ENCODE assay signal across 8 mouse cellular contexts in genomic region chr14:61686821-61687341, GRCm38 (mm10).
DNase-seq lines count a peak whose midpoint lies in the region; ATAC-seq lines count a peak whose summit lies in the region.

No protein-coding gene starts in this region.

- H3K36me3 ChIP-seq in lung, embryonic 16.5 days (ENCODE audit: control insufficient read depth, insufficient read depth, low read length): no peaks in the 10 kb centered on the region

- H3K27ac ChIP-seq in lung, embryonic 16.5 days (ENCODE audit: low read length): no peak overlapping the region

- peak; percentile 59 for DNase-seq in ovary, postnatal 36 days (ENCODE audit: low spot score)
- no peak for DNase-seq in ovary, adult 18-20 months (ENCODE audit: low spot score)
- peak; percentile 38 to 49 for DNase-seq in cerebellum, postnatal 14 days
- DNase-seq in heart, adult 18-20 months: peak; percentile 73 to 77
- DNase-seq in kidney, adult 11 months: peak; percentile 38
- DNase-seq in spleen, postnatal 4 days (ENCODE audit: low spot score in 2 of 2): peak; percentile 37 to 78
- DNase-seq in ovary, postnatal 14 days (ENCODE audit: low spot score): no peak

- H3K4me1 ChIP-seq in lung, embryonic 16.5 days (replicated peaks; ENCODE audit: control insufficient read depth, insufficient read depth, low read length): peaks cover 42% of the 10 kb centered on the region

- no peaks in the 10 kb centered on the region for H3K9me3 ChIP-seq in lung, embryonic 16.5 days (ENCODE audit: control insufficient read depth, low read length)

- H3K27me3 ChIP-seq in lung, embryonic 16.5 days (ENCODE audit: control insufficient read depth, insufficient read depth, low read depth, low read length): peaks cover 36% of the 10 kb centered on the region

- peak overlapping the region; percentile 69 for H3K4me2 ChIP-seq in lung, embryonic 16.5 days (ENCODE audit: low read depth, low read length)

- H3K4me3 ChIP-seq in lung, embryonic 16.5 days (ENCODE audit: low read length): peak overlapping the region; percentile 48

- H3K9ac ChIP-seq in lung, embryonic 16.5 days (ENCODE audit: low read length): peak overlapping the region; percentile 59

- ATAC-seq in lung, embryonic 16.5 days (ENCODE audit: low read depth): no peak

- WGBS in lung, embryonic 16.5 days: under 1% methylated on average over 33 of the region's 33 CpGs

Comparison
In these comparisons a context has a peak if more than half of its experiments do, and no peak if none do; other contexts are left out.
1. DNase-seq: peak in ovary, postnatal 36 days (single experiment), cerebellum, postnatal 14 days (2 of 2), heart, adult 18-20 months (2 of 2), kidney, adult 11 months (single experiment) and spleen, postnatal 4 days (2 of 2); none in ovary, adult 18-20 months (single experiment) and ovary, postnatal 14 days (single experiment).